Mouse (Mus musculus): ENCODE results near the gene Traf3ip3. TPM values are rescaled to one million over a fixed set of nuclear protein-coding genes. Genes with fewer than 3 reads are reported as not detected.

The Traf3ip3 gene
- total and polyA plus RNA-seq, 3 experiments = 0.94 to 2.7 (median 2.2) TPM

GRCm38 (mm10) chr1:193156316-193157110 is 45.0 kb downstream of the Traf3ip3 start:
- DNase-seq = peak in 1 of 2 experiments; percentile 21

GRCm38 (mm10) chr1:193153561-193153960 is 47.9 kb downstream of the Traf3ip3 start:
- intact Hi-C loops (cut with DNase I) = no loop called here
- no peak overlapping the region for H3K27ac ChIP-seq
- TF ChIP-seq EP300 (IDR thresholded peaks at IDR 0.05; ENCODE audit: insufficient read depth, low read depth, low read length) (no peak), CTCF (IDR thresholded peaks at IDR 0.05) (no peak), POLR2A (IDR thresholded peaks at IDR 0.05; ENCODE audit: insufficient read depth, low read depth, low read length) (no peak)
- H3K36me3 ChIP-seq (ENCODE audit: control insufficient read depth, insufficient read depth, low read length) = no peaks in the 10 kb centered on the region
- no peaks in the 10 kb centered on the region for H3K4me1 ChIP-seq (ENCODE audit: control insufficient read depth, insufficient read depth, low read length)
- H3K4me3 ChIP-seq = peak overlapping the region; percentile 31; the same call in 1 of the 2 replicates
- no peak overlapping the region for H3K9ac ChIP-seq (ENCODE audit: low read depth, low read length)
- peaks cover 4% of the 10 kb centered on the region; the same call in 1 of the 2 replicates for H3K27me3 ChIP-seq (ENCODE audit: control insufficient read depth, insufficient read depth, low read length)
- no peak for DNase-seq
- WGBS = 62% methylated on average over 16 of the region's 16 CpGs
- no peaks in the 10 kb centered on the region for H3K79me2 ChIP-seq (replicated peaks; ENCODE audit: control insufficient read depth, insufficient read depth, low read length)

More at GRCm38 (mm10) chr1:193156316-193157110, 45.0 kb downstream of the Traf3ip3 start:
- no peak overlapping the region for H3K9ac ChIP-seq (ENCODE audit: low read depth, low read length)
- no peaks in the 10 kb centered on the region for H3K79me2 ChIP-seq (replicated peaks; ENCODE audit: control insufficient read depth, insufficient read depth, low read length)
- peaks cover 4% of the 10 kb centered on the region; the same call in 1 of the 2 replicates for H3K27me3 ChIP-seq (ENCODE audit: control insufficient read depth, insufficient read depth, low read length)
- TF ChIP-seq POLR2A (IDR thresholded peaks at IDR 0.05; ENCODE audit: insufficient read depth, low read depth, low read length) = no peak
- TF ChIP-seq CTCF (IDR thresholded peaks at IDR 0.05) = no peak
- TF ChIP-seq EP300 (IDR thresholded peaks at IDR 0.05; ENCODE audit: insufficient read depth, low read depth, low read length) = no peak
- no peaks in the 10 kb centered on the region for H3K4me1 ChIP-seq (ENCODE audit: control insufficient read depth, insufficient read depth, low read length)
- WGBS = 41% methylated on average over 15 of the region's 15 CpGs
- H3K36me3 ChIP-seq (ENCODE audit: control insufficient read depth, insufficient read depth, low read length) = no peaks in the 10 kb centered on the region
- H3K27ac ChIP-seq = no peak overlapping the region
- H3K4me3 ChIP-seq = no peak overlapping the region
- intact Hi-C loops (cut with DNase I) = no loop called here

DNA sequence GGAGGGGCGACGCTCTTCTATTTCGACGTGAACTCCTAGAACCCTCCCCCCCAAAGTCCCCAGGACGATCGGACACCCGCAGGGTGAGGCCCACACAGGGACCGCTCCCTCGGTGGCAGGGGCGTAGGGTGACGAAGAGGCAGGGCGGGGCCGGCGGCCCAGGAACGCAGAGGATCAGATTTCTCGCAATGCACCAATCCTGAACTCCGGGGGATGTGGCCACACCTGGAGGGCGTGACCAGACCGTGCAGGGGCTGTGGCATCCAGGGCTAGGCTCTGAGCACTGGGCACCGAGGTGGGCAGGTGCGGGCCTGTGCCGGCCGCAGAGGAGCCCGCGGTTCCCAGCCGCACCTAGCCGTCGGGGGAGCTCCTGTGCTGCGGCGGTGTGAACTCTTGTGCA is 48.6 kb downstream of the Traf3ip3 start, which contains the start of gene Irf6:
TSS of gene Irf6 (plus strand) at position 240 of the 400 bp plus-strand sequence.
- TF ChIP-seq POLR2A (IDR thresholded peaks at IDR 0.05; ENCODE audit: insufficient read depth, low read depth, low read length) (peak; percentile 40; the same call in 1 of the 2 replicates), CTCF (IDR thresholded peaks at IDR 0.05) (no peak)
- H3K27ac ChIP-seq = no peak within 1 kb of the TSS
- no peaks in the 10 kb centered on the region for H3K79me2 ChIP-seq (replicated peaks; ENCODE audit: control insufficient read depth, insufficient read depth, low read length)
- H3K4me3 ChIP-seq = peak within 1 kb of the TSS; percentile 31
- no peaks in the 10 kb centered on the region for H3K36me3 ChIP-seq (ENCODE audit: control insufficient read depth, insufficient read depth, low read length)
- peaks cover 4% of the 10 kb centered on the region; the same call in 1 of the 2 replicates for H3K27me3 ChIP-seq (ENCODE audit: control insufficient read depth, insufficient read depth, low read length)
- intact Hi-C loops (cut with DNase I) = no loop called here
- H3K9ac ChIP-seq (ENCODE audit: low read depth, low read length) = peak within 1 kb of the TSS; percentile 1; the same call in 1 of the 2 replicates
- no peaks in the 10 kb centered on the region for H3K4me1 ChIP-seq (ENCODE audit: control insufficient read depth, insufficient read depth, low read length)
- WGBS = 4% methylated on average over 30 of the region's 30 CpGs
- DNase-seq = peak; percentile 40 to 72

DNA sequence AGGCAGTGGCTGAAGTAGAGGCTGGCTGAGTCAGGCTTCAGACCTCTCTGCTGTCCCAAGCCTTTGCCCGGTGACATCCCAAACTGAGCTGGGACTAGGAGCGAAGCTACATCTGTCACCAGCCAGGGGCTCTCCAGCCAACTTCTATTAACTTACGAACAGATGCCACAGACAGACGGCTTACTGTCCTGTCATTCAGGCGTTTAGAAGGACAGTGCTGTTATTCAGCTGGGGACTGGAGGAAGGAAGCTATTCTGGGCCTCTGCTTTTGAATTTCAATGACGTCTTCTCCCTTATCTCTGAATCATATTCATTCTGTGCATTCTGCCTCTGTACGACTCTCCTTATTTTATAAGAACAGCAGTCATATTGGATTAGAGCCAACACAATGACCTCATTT is 50.4 kb downstream of the Traf3ip3 start:
- no peak for TF ChIP-seq EP300 (IDR thresholded peaks at IDR 0.05; ENCODE audit: insufficient read depth, low read depth, low read length)
- no peak for TF ChIP-seq POLR2A (IDR thresholded peaks at IDR 0.05; ENCODE audit: insufficient read depth, low read depth, low read length)
- TF ChIP-seq CTCF (IDR thresholded peaks at IDR 0.05) = no peak
- WGBS = 25% methylated on average over 7 of the region's 7 CpGs
- DNase-seq = no peak
- no peak overlapping the region for H3K9ac ChIP-seq (ENCODE audit: low read depth, low read length)
- no peaks in the 10 kb centered on the region for H3K36me3 ChIP-seq (ENCODE audit: control insufficient read depth, insufficient read depth, low read length)
- H3K4me1 ChIP-seq (ENCODE audit: control insufficient read depth, insufficient read depth, low read length) = no peaks in the 10 kb centered on the region
- H3K27ac ChIP-seq = no peak overlapping the region
- H3K4me3 ChIP-seq = no peak overlapping the region
- intact Hi-C loops (cut with DNase I) = no loop called here
- H3K79me2 ChIP-seq (replicated peaks; ENCODE audit: control insufficient read depth, insufficient read depth, low read length) = no peaks in the 10 kb centered on the region
- H3K27me3 ChIP-seq (ENCODE audit: control insufficient read depth, insufficient read depth, low read length) = peaks cover 4% of the 10 kb centered on the region; the same call in 1 of the 2 replicates

DNA sequence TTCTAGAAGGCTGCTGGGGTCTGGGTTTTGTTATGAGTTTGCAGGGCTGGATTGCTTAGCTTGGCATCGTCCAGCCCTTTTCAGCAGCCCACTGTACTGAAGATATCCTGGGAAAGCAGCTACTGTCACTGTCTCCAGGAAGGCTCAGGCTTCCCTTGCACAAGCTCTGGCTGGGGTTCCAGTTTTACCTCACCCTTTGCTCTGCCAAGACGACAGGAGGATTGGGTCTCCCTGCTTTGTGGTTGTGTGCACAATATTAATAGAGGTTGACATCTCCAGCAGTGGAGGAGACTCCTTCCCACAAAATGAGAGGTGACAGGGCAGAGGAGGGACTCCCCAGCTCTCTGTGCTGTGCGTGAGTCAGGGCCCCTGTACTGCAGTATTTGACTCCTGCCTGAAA is 52.3 kb downstream of the Traf3ip3 start:
- H3K27me3 ChIP-seq (ENCODE audit: control insufficient read depth, insufficient read depth, low read length) = peaks cover 4% of the 10 kb centered on the region; the same call in 1 of the 2 replicates
- no peak overlapping the region for H3K9ac ChIP-seq (ENCODE audit: low read depth, low read length)
- H3K27ac ChIP-seq = no peak overlapping the region
- 40% methylated on average over 3 of the region's 3 CpGs for WGBS
- intact Hi-C loops (cut with DNase I) = no loop called here
- DNase-seq = no peak
- no peak overlapping the region for H3K4me3 ChIP-seq
- H3K4me1 ChIP-seq (ENCODE audit: control insufficient read depth, insufficient read depth, low read length) = no peaks in the 10 kb centered on the region
- TF ChIP-seq EP300 (IDR thresholded peaks at IDR 0.05; ENCODE audit: insufficient read depth, low read depth, low read length) (no peak), CTCF (IDR thresholded peaks at IDR 0.05) (no peak), POLR2A (IDR thresholded peaks at IDR 0.05; ENCODE audit: insufficient read depth, low read depth, low read length) (no peak)
- H3K79me2 ChIP-seq (replicated peaks; ENCODE audit: control insufficient read depth, insufficient read depth, low read length) = no peaks in the 10 kb centered on the region
- no peaks in the 10 kb centered on the region for H3K36me3 ChIP-seq (ENCODE audit: control insufficient read depth, insufficient read depth, low read length)

GRCm38 (mm10) chr1:193146416-193146815 is 55.1 kb downstream of the Traf3ip3 start:
- H3K27ac ChIP-seq = no peak overlapping the region
- 80% methylated on average over 1 of the region's 1 CpGs for WGBS
- no peaks in the 10 kb centered on the region for H3K4me1 ChIP-seq (ENCODE audit: control insufficient read depth, insufficient read depth, low read length)
- DNase-seq = no peak
- intact Hi-C loops (cut with DNase I) = no loop called here
- H3K36me3 ChIP-seq (ENCODE audit: control insufficient read depth, insufficient read depth, low read length) = no peaks in the 10 kb centered on the region
- no peak overlapping the region for H3K9ac ChIP-seq (ENCODE audit: low read depth, low read length)
- H3K79me2 ChIP-seq (replicated peaks; ENCODE audit: control insufficient read depth, insufficient read depth, low read length) = no peaks in the 10 kb centered on the region
- TF ChIP-seq CTCF (IDR thresholded peaks at IDR 0.05) (no peak), POLR2A (IDR thresholded peaks at IDR 0.05; ENCODE audit: insufficient read depth, low read depth, low read length) (no peak), EP300 (IDR thresholded peaks at IDR 0.05; ENCODE audit: insufficient read depth, low read depth, low read length) (no peak)
- H3K4me3 ChIP-seq = no peak overlapping the region
- H3K27me3 ChIP-seq (ENCODE audit: control insufficient read depth, insufficient read depth, low read length) = no peaks in the 10 kb centered on the region
